Mouse (Mus musculus) liver, embryonic 15.5 days (tissue): ENCODE data around the gene Mrtfb. TPM values are rescaled to one million over a fixed set of nuclear protein-coding genes. Genes with fewer than 3 reads are reported as not detected.

Experiments used
- ATAC-seq: fragments of 200-750 bp; cut with Nextera tagmentation; 2 replicates; pipeline ENCODE4 v1.8.0; 2017; ENCODE audit warnings: moderate number of reproducible peaks, mild to moderate bottlenecking, moderate library complexity; ENCODE audit not compliant: insufficient read depth
- H3K27ac ChIP-seq: fragments of 300-500 bp; sonication (generic); replicated peaks from 2 replicates; pipeline ENCODE4 v1.5.1; 2015; ENCODE audit warnings: mild to moderate bottlenecking, inconsistent platforms
- H3K27me3 ChIP-seq: fragments of 300-500 bp; sonication (generic); 2 replicates; pipeline ENCODE4 v1.6.1; 2015; ENCODE audit warnings: mild to moderate bottlenecking, inconsistent platforms
- H3K36me3 ChIP-seq: fragments of 300-500 bp; sonication (generic); replicated peaks from 2 replicates; pipeline ENCODE4 v1.6.1; 2015; ENCODE audit warnings: moderate library complexity, mild to moderate bottlenecking, inconsistent platforms
- H3K4me1 ChIP-seq: fragments of 300-500 bp; sonication (generic); replicated peaks from 2 replicates; pipeline ENCODE4 v1.6.1; 2015; ENCODE audit warnings: inconsistent platforms
- H3K4me2 ChIP-seq: fragments of 300-500 bp; sonication (generic); 2 replicates; pipeline ENCODE4 v1.6.1; 2015; ENCODE audit warnings: moderate library complexity, mild to moderate bottlenecking, inconsistent platforms
- H3K4me3 ChIP-seq: fragments of 300-500 bp; sonication (generic); replicated peaks from 2 replicates; pipeline ENCODE4 v1.5.1; 2015; ENCODE audit warnings: mild to moderate bottlenecking, inconsistent platforms
- H3K9ac ChIP-seq: fragments of 300-500 bp; sonication (generic); 2 replicates; pipeline ENCODE4 v1.6.1; 2015; ENCODE audit warnings: moderate library complexity, mild to moderate bottlenecking, inconsistent platforms
- H3K9me3 ChIP-seq: fragments of 300-500 bp; sonication (generic); replicated peaks from 2 replicates; pipeline ENCODE4 v1.6.1; 2016; ENCODE audit warnings: inconsistent platforms
- WGBS: fragments of 180-500 bp; shearing (Covaris S2); methylation state at CpG from one replicate; pipeline ENCODE4 v1.1.7; 2015; ENCODE audit warnings: mixed read lengths; ENCODE audit not compliant: insufficient replicate concordance; 5-methylcytosine and 5-hydroxymethylcytosine counted together
- polyA plus RNA-seq: library from polyadenylated mRNA; unstranded; fragments of >200 nt; fragmentation: Nextera tagmentation; extraction: Ambion mirVana; gene quantifications from 2 replicates; pipeline ENCODE4 v1.2.1, GENCODE M21; 2015

The Mrtfb gene
- polyA plus RNA-seq, 1 experiment from 2014 or later, result 3.3 TPM

DNA sequence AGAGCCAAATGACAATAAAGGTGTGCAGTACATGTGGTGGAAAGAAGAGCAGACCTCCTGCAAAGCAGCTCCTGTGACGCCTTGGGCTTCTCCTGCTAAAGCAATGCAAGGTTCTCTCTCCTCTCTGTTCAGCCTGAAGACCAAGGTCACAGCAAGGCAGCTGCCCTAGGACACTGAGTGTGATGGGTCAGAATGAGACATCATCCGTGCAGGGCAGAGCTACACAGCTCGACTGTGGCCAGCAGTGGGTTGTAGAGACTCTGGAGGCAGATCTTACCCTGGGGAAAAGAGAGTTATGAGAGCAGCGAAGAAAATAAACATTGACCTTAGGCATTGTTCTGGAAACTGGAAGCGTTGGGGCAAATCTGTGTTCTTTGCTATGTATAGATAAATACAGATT is 98.2 kb downstream of the Mrtfb start:
- H3K36me3 ChIP-seq, result no peaks in the 10 kb centered on the region
- no peaks in the 10 kb centered on the region for H3K27me3 ChIP-seq
- no peak overlapping the region for H3K9ac ChIP-seq
- H3K4me3 ChIP-seq, result no peak overlapping the region
- no peaks in the 10 kb centered on the region for H3K9me3 ChIP-seq
- ATAC-seq, result no peak
- no peak overlapping the region for H3K27ac ChIP-seq
- 63% methylated on average over 5 of the region's 5 CpGs for WGBS
- peaks cover 11% of the 10 kb centered on the region for H3K4me1 ChIP-seq
- no peak overlapping the region for H3K4me2 ChIP-seq

DNA sequence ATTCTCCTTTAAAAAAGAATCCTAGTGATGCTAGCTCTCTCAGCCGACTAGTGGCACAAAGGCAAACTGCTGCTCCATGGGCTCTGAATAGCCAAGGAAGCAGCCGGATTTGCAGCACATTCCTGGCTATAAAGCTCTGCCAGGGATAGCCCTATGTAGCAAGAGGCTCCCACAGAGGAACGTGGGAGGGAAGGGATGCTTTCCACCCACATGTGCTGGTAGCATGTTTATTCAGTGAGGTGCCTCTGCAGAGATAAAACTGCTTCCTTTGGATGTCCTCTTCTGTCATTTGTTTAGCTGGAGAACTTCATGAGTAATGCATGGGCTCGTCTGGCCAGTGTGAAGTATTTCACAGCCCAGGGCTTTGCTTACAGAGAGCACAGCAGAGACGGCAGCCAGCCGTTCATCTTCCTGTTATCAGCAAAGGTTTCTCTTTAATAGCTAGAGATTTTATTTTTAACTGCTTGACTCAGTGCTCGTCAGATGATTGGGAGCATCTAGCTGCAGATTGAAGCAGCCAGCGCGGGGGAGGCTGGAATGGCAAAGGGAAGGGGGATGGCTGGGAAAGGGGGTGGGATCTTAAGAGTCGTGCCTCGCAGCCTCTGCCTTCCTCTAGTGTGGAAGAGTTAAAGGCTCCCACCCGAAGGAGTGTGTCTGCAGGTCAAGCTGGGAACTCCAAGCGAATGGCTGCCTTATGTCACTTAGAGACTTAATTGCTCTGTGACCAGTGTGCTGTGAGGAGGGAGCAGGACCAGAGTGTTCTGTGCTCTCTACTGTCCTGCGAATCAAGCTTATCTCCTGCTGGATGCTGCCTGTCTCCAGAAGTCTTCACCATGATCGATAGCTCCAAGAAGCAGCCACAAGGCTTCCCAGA is 101.8 kb downstream of the Mrtfb start:
- Histone ChIP-seq H3K27ac (0 out of 2 replicates have a peak overlapping the region, but pooled peaks have one; percentile 9), H3K9me3 (no peaks in the 10 kb centered on the region), H3K4me3 (no peak overlapping the region), H3K36me3 (no peaks in the 10 kb centered on the region), H3K27me3 (no peaks in the 10 kb centered on the region), H3K9ac (no peak overlapping the region), H3K4me1 (peaks cover 11% of the 10 kb centered on the region), H3K4me2 (no peak overlapping the region; the same call in 1 of the 2 replicates)
- ATAC-seq, result peak; percentile 31; the same call in 1 of the 2 replicates
- 28% methylated on average over 15 of the region's 15 CpGs for WGBS

DNA sequence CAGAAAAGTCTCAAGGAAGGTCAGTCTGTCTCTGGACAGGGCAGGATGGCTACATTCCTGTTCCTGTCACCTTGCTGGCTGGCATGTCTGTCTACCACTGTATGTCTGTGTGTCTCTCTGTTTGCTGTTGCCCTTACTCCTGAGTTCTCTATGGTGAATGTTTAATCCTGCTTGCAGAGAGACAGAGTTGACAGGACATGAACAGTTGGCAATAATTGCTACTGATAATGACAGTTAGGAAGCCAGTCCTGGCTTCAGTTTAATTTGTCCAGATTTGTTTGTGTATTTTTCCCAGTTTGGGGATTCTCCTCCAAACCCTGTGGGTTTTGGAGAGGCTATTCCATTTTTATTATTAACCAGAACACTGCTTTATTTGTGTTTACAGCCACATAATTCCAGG is 102.5 kb downstream of the Mrtfb start:
- no peak for ATAC-seq
- Histone ChIP-seq H3K4me1 (peaks cover 11% of the 10 kb centered on the region), H3K36me3 (no peaks in the 10 kb centered on the region), H3K4me2 (no peak overlapping the region), H3K9ac (no peak overlapping the region), H3K27ac (no peak overlapping the region), H3K9me3 (no peaks in the 10 kb centered on the region), H3K4me3 (no peak overlapping the region), H3K27me3 (no peaks in the 10 kb centered on the region)

DNA sequence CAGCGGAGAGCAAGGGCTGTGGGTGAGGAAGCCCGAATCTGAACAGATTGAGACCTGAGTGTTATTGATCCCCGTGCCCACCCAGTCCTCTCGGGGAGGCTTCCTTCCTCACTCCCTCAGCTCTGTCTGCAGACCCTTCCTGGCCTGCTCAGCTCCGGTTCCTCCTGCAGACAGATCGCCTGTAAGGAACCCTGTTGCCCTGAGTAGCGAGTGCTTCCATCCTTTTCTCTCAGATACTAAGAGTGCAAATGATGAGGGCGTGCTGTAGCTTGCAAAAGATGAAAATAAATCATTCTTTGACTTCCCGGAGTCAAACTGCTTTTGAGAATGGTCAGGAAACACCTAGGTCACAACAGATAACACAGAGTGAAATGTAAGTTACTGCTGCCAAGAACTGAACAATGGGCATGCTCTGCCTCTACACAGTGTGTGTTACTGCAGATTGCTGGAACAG is 103.2 kb downstream of the Mrtfb start:
- 16% methylated on average over 9 of the region's 9 CpGs for WGBS
- no peak for ATAC-seq
- Histone ChIP-seq H3K36me3 (no peaks in the 10 kb centered on the region), H3K27ac (no peak overlapping the region), H3K9me3 (no peaks in the 10 kb centered on the region), H3K4me1 (peaks cover 11% of the 10 kb centered on the region), H3K4me3 (no peak overlapping the region), H3K27me3 (no peaks in the 10 kb centered on the region), H3K9ac (no peak overlapping the region), H3K4me2 (no peak overlapping the region)

DNA sequence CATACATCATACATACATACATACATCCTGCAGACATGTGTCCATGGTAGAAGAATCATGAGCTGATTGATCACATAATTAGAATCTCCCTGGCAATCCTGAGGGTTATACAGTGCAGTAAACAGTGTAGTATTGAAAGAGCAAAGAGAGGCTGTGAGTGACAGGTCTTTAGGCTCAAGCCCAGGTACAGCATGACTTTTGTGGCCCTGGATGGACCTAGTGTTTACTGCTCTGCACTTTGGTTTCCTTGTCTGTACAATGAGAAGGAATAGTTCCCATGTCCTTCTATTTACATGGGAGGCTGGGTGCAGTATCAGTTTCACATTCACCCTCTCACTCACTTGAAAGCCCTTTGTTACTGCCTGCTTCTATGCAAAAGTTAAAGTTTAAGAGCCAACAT is 103.9 kb downstream of the Mrtfb start:
- ATAC-seq, result no peak
- Histone ChIP-seq H3K4me1 (peaks cover 11% of the 10 kb centered on the region), H3K9ac (no peak overlapping the region), H3K36me3 (no peaks in the 10 kb centered on the region), H3K27ac (no peak overlapping the region), H3K4me3 (no peak overlapping the region), H3K4me2 (no peak overlapping the region), H3K9me3 (no peaks in the 10 kb centered on the region), H3K27me3 (no peaks in the 10 kb centered on the region)

DNA sequence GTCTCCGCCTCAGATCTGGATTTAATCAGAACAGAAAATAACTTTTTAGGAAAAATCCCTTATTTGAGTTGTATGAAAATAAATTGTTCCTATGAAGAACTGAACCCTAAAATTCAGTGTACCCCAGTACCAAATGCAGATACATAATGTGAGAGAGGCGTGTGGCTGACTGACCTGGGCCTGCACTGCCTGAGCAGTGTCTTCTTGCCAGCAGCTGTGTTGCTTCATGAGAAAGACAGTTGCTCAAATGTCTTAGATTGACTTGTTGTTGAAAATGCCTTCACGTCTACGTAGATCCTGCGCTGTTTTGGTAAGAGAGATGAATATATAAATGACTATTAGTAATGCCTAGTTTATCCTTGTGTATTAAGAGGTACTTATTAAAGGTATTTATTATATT is 104.6 kb downstream of the Mrtfb start:
- no peaks in the 10 kb centered on the region for H3K27me3 ChIP-seq
- no peak for ATAC-seq
- 71% methylated on average over 5 of the region's 5 CpGs for WGBS
- no peak overlapping the region for H3K4me3 ChIP-seq
- H3K4me1 ChIP-seq, result peaks cover 11% of the 10 kb centered on the region
- H3K9ac ChIP-seq, result no peak overlapping the region
- no peak overlapping the region for H3K27ac ChIP-seq
- H3K9me3 ChIP-seq, result no peaks in the 10 kb centered on the region
- H3K4me2 ChIP-seq, result no peak overlapping the region
- no peaks in the 10 kb centered on the region for H3K36me3 ChIP-seq

DNA sequence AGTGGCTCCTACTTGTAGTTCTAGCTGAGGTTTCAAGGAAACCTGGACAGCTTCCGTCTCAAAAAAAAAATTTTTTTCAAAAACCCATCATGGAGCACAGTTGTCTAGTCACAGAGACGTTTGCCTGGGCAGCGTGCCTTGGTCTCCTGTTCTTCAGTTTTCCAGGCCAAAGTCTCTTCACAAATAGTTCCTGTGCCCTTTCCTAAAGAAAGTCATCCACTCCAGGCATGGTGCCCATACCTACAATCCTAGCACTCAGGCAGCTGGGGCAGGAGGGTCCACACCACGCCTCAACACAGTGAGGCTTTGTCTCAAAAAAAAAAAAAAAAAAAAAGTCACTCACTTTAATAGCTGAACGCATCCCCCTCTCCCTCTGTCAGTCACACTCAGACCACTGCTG is 106.9 kb downstream of the Mrtfb start:
- 59% methylated on average over 5 of the region's 5 CpGs for WGBS
- Histone ChIP-seq H3K4me3 (no peak overlapping the region), H3K4me1 (peaks cover 12% of the 10 kb centered on the region), H3K4me2 (no peak overlapping the region), H3K36me3 (no peaks in the 10 kb centered on the region), H3K9me3 (no peaks in the 10 kb centered on the region), H3K9ac (no peak overlapping the region), H3K27ac (no peak overlapping the region), H3K27me3 (no peaks in the 10 kb centered on the region)
- no peak for ATAC-seq

DNA sequence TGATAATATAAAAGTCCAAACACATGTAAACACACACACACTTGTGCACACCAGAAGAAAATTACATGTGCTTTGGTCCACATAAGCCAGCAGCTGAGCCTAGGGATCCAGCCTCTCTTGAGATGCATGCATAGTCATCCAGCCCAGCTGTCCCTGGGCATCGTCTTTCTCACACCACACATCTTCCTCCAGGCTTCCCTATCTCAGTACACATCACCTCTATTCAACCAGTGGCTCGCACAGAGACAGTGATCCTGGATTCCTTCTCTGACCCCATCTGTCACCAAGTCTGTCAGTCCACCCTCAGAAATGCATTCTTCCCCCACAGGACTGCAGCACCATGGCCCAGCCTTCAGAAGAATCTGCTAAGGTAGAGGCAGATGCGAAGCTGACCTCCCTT is 107.9 kb downstream of the Mrtfb start:
- no peaks in the 10 kb centered on the region for H3K36me3 ChIP-seq
- ATAC-seq, result no peak

DNA sequence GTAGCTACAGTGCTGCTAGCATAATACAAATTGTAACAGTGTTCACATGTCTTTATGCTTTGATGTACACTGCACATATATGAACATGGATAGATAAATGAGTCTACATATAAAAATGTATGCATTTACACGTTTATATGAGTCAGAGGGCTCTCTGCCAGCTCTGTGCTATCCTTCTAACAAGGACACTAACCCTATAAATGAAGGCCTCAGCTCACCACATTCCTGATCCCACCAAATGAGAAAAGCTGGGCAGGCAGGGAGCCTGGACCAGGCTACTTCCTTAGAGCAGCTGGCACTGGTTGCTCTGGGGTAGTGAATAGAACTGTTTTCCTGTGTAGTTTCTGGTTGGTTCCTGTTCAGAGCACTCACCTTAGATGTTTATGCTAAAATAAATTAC is 110.0 kb downstream of the Mrtfb start:
- Histone ChIP-seq H3K9ac (no peak overlapping the region), H3K36me3 (no peaks in the 10 kb centered on the region), H3K4me2 (no peak overlapping the region), H3K27me3 (no peaks in the 10 kb centered on the region), H3K4me1 (peaks cover 6% of the 10 kb centered on the region), H3K4me3 (no peak overlapping the region), H3K9me3 (no peaks in the 10 kb centered on the region), H3K27ac (no peak overlapping the region)
- no peak for ATAC-seq
- 55% methylated on average over 1 of the region's 1 CpGs for WGBS

More for the DNA sequence above, 107.9 kb downstream of the Mrtfb start:
- Histone ChIP-seq H3K27ac (no peak overlapping the region), H3K9me3 (no peaks in the 10 kb centered on the region), H3K4me2 (no peak overlapping the region), H3K4me1 (peaks cover 6% of the 10 kb centered on the region), H3K27me3 (no peaks in the 10 kb centered on the region), H3K4me3 (no peak overlapping the region), H3K9ac (no peak overlapping the region)
- WGBS, result 47% methylated on average over 3 of the region's 3 CpGs

DNA sequence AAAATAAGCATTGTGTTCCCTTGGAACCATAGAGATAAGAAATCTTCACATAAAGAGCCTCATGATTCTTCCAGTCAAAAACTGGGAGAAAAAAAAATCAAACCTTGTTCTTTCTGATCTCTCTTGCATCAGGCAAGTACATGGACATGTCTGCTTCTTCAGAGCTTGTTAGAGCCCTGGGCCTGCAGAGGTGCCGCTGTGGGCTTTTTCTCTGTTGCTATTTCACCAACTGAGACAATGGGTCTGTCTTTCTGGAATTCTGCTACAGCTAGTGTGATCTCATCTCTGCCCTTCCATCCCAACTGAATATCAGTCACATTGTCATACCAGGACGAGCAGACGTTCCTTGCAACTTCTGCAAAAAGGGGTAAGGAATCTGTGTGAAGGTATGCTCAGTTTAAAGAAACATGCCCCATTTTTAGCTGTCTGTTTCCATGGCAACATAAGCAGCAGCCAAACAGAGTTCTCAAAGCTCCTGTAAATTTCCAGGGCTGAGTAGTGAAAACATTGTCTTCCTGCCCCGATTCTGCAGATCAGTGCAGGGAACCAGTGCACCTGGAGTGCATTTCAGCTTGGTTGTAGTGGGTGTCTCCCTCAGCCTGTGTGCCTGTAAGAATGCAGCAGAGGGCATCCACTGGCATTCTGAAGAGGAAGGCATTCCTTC is 110.7 kb downstream of the Mrtfb start:
- Histone ChIP-seq H3K27ac (no peak overlapping the region), H3K4me3 (no peak overlapping the region), H3K9ac (no peak overlapping the region), H3K9me3 (no peaks in the 10 kb centered on the region), H3K4me2 (no peak overlapping the region), H3K36me3 (no peaks in the 10 kb centered on the region), H3K27me3 (no peaks in the 10 kb centered on the region), H3K4me1 (peaks cover 10% of the 10 kb centered on the region)
- no peak for ATAC-seq
- 36% methylated on average over 4 of the region's 4 CpGs for WGBS

DNA sequence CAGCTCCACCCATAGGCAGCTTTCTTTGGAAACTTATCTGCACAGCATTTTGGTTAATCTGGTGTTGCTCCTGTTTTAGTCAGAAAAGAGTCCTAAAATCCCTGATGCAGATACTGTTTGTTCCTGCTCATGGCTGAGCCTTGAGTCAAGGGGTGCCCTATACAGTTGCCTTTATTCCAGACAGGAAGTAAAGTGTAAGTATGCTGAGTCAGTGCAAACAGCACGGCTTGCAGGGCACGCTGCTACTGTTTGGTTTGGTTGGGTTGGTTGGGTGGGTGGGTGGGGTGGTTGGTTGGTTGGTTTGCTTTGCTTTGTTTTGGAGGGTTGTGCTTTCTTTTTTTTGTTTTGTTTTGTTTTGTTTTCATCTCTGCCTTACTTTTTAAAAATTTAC is 111.2 kb downstream of the Mrtfb start:
- no peak for ATAC-seq
- H3K4me1 ChIP-seq, result peaks cover 12% of the 10 kb centered on the region
- H3K36me3 ChIP-seq, result no peaks in the 10 kb centered on the region
- no peaks in the 10 kb centered on the region for H3K27me3 ChIP-seq
- no peak overlapping the region for H3K4me2 ChIP-seq
- H3K9me3 ChIP-seq, result no peaks in the 10 kb centered on the region
- H3K27ac ChIP-seq, result no peak overlapping the region
- no peak overlapping the region for H3K9ac ChIP-seq
- no peak overlapping the region for H3K4me3 ChIP-seq
- 3% methylated on average over 2 of the region's 2 CpGs for WGBS
